Mouse (Mus musculus) liver, embryonic 11.5 days (tissue): ENCODE data around the gene Pkp3. TPM values are rescaled to one million over a fixed set of nuclear protein-coding genes. Genes with fewer than 3 reads are reported as not detected.

Experiments
- ATAC-seq: fragments of 200-750 bp; cut with Nextera tagmentation; replicated peaks from 2 replicates; pipeline ENCODE4 v1.8.0; 2017; ENCODE audit warnings: moderate number of reproducible peaks, mild to moderate bottlenecking, moderate TSS enrichment, moderate library complexity; ENCODE audit not compliant: low FRiP score
- DNase-seq: peaks from one replicate; pipeline ENCODE4 v3.0.0-alpha.2; 2017; ENCODE audit warnings: low spot score
- H3K27ac ChIP-seq: fragments of 300-500 bp; sonication (generic); 2 replicates; pipeline ENCODE4 v1.5.1; 2014; ENCODE audit warnings: mild to moderate bottlenecking, low read depth, low read length, control low read depth
- H3K27me3 ChIP-seq: fragments of 300-500 bp; sonication (generic); replicated peaks from 2 replicates; pipeline ENCODE4 v1.6.1; 2014; ENCODE audit warnings: low read length, mixed read lengths; ENCODE audit not compliant: control insufficient read depth, insufficient read depth
- H3K36me3 ChIP-seq: fragments of 300-500 bp; sonication (generic); 2 replicates; pipeline ENCODE4 v1.6.1; 2014; ENCODE audit warnings: mild to moderate bottlenecking, low read length, moderate library complexity, mixed read lengths; ENCODE audit not compliant: control insufficient read depth, insufficient read depth
- H3K4me1 ChIP-seq: fragments of 300-500 bp; sonication (generic); replicated peaks from 2 replicates; pipeline ENCODE4 v1.6.1; 2014; ENCODE audit warnings: low read length, mixed read lengths; ENCODE audit not compliant: control insufficient read depth, insufficient read depth
- H3K4me2 ChIP-seq: fragments of 300-500 bp; sonication (generic); 2 replicates; pipeline ENCODE4 v1.6.1; 2014; ENCODE audit warnings: mild to moderate bottlenecking, control low read depth, moderate library complexity
- H3K4me3 ChIP-seq: fragments of 300-500 bp; sonication (generic); 2 replicates; pipeline ENCODE4 v1.5.1; 2014; ENCODE audit warnings: low read depth, low read length, control low read depth
- H3K9ac ChIP-seq: fragments of 300-500 bp; sonication (generic); 2 replicates; pipeline ENCODE4 v1.6.1; 2014; ENCODE audit warnings: low read depth, low read length, control low read depth
- H3K9me3 ChIP-seq: fragments of 300-500 bp; sonication (generic); 2 replicates; pipeline ENCODE4 v1.6.1; 2016; ENCODE audit warnings: low read length, inconsistent platforms, mixed read lengths; ENCODE audit not compliant: control insufficient read depth
- WGBS: fragments of 180-500 bp; shearing (Covaris S2); extraction: QIAGEN DNeasy Blood & Tissue Kit; methylation state at CpG from one replicate; pipeline ENCODE4 v1.1.7; 2014; 5-methylcytosine and 5-hydroxymethylcytosine counted together
- polyA plus RNA-seq: library from polyadenylated mRNA; unstranded; fragments of >200 nt; fragmentation: Nextera tagmentation; extraction: Ambion mirVana; gene quantifications from 2 replicates; pipeline ENCODE4 v1.2.1, GENCODE M21; 2014

Gene Pkp3
- polyA plus RNA-seq, 1 experiment from 2014 or later, result 1.9 TPM

- Histone ChIP-seq H3K27ac (no peak overlapping the region), H3K9me3 (no peaks in the 10 kb centered on the region), H3K9ac (peak overlapping the region; percentile 58), H3K4me3 (peak overlapping the region; percentile 56), H3K27me3 (peaks cover 49% of the 10 kb centered on the region), H3K36me3 (0 out of 2 replicates have a peak, but pooled peaks cover 2% of the 10 kb centered on the region), H3K4me1 (peaks cover 25% of the 10 kb centered on the region), H3K4me2 (peak overlapping the region; percentile 79)
- 0 out of 2 replicates have a peak, but pooled peaks have one; percentile 4 for ATAC-seq
- WGBS, result 4% methylated on average over 37 of the region's 37 CpGs
- no peak for DNase-seq
Observed at GRCm38 (mm10) chr7:141061269-141061692, 16.7 kb upstream of the Pkp3 start.

DNA sequence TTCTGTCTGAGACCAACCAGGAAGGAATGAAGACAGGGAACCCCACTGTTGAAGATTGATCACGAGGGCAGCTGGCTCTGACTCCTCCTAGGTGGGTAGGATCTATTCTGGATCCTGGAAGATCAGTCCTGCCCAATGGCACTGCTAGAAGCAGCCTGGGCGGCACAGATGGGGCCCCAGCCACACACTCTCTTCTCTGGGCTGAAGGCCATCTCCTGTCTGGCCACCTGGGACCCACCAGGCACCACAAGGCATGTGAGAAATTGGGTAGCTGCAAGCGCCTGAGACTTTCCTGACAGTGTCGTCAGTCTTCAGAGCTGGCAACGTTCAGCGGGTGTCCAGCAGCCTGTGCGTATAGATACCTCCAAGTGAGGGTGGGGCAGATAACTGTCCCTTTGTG, 15.5 kb upstream of the Pkp3 start:
- Histone ChIP-seq H3K27ac (no peak overlapping the region), H3K4me2 (no peak overlapping the region), H3K4me3 (no peak overlapping the region), H3K4me1 (peaks cover 25% of the 10 kb centered on the region), H3K27me3 (peaks cover 50% of the 10 kb centered on the region), H3K9me3 (no peaks in the 10 kb centered on the region), H3K36me3 (0 out of 2 replicates have a peak, but pooled peaks cover 2% of the 10 kb centered on the region), H3K9ac (no peak overlapping the region)
- no peak for DNase-seq
- WGBS, result 55% methylated on average over 7 of the region's 7 CpGs
- ATAC-seq, result no peak

DNA sequence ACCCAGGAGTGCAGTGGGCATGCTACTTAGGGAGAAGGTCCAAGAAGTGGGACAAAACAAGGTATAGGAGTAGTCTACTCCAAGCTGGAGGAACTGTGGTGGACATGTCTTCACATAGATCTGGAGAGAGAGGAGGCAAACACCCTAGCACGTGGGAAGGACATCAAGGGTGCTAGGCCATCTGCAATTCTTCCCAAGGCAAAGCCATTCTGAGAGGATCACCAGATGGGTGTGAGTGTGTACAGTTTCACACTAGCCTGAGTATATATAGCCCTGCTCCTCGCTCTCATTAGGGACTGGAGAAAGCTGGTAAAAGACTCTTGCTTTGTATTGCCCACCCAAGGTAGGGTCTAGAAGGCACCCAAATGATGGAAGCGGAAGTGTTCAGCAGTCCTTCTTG, 14.7 kb upstream of the Pkp3 start:
- H3K27ac ChIP-seq, result no peak overlapping the region
- 80% methylated on average over 3 of the region's 3 CpGs for WGBS
- ATAC-seq (no peak), DNase-seq (no peak)
- no peak overlapping the region for H3K4me2 ChIP-seq
- H3K27me3 ChIP-seq, result peaks cover 57% of the 10 kb centered on the region
- H3K9ac ChIP-seq, result no peak overlapping the region
- H3K4me1 ChIP-seq, result peaks cover 25% of the 10 kb centered on the region
- no peak overlapping the region for H3K4me3 ChIP-seq
- H3K36me3 ChIP-seq, result 0 out of 2 replicates have a peak, but pooled peaks cover 2% of the 10 kb centered on the region
- no peaks in the 10 kb centered on the region for H3K9me3 ChIP-seq

GRCm38 (mm10) chr7:141064175-141064574, 13.8 kb upstream of the Pkp3 start:
- Histone ChIP-seq H3K4me1 (peaks cover 25% of the 10 kb centered on the region), H3K27me3 (peaks cover 57% of the 10 kb centered on the region), H3K36me3 (0 out of 2 replicates have a peak, but pooled peaks cover 2% of the 10 kb centered on the region), H3K27ac (no peak overlapping the region), H3K4me2 (no peak overlapping the region; the same call in 1 of the 2 replicates), H3K9me3 (no peaks in the 10 kb centered on the region), H3K4me3 (no peak overlapping the region), H3K9ac (no peak overlapping the region)
- 50% methylated on average over 7 of the region's 7 CpGs for WGBS
- DNase-seq (peak; percentile 31), ATAC-seq (peak; percentile 27)

DNA sequence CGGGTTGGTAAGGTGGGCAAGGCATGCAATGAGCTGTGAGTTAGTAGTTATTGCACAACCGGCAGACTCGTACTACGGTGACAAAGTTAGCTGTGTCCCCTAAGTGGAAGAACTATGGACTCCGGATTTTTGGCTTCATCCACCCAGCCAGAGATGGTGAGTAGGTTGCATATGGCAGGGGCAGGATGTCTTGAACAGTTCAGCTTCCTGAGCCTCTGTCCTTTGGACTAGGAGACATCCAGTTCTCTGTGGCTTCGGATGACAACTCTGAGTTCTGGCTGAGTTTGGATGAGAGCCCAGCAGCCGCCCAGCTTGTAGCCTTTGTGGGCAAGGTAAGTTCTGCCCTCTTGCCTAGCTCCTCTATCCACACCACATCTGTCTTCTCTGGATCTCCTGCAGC, 13.4 kb upstream of the Pkp3 start:
- Histone ChIP-seq H3K4me2 (no peak overlapping the region), H3K27me3 (peaks cover 59% of the 10 kb centered on the region), H3K9ac (no peak overlapping the region), H3K4me1 (peaks cover 25% of the 10 kb centered on the region), H3K27ac (no peak overlapping the region), H3K9me3 (no peaks in the 10 kb centered on the region), H3K36me3 (0 out of 2 replicates have a peak, but pooled peaks cover 2% of the 10 kb centered on the region), H3K4me3 (no peak overlapping the region)
- WGBS, result 84% methylated on average over 7 of the region's 7 CpGs
- DNase-seq, result no peak
- no peak for ATAC-seq

- Histone ChIP-seq H3K4me3 (no peak overlapping the region), H3K9ac (no peak overlapping the region), H3K4me1 (peaks cover 14% of the 10 kb centered on the region), H3K27me3 (peaks cover 58% of the 10 kb centered on the region), H3K4me2 (no peak overlapping the region), H3K27ac (no peak overlapping the region), H3K36me3 (0 out of 2 replicates have a peak, but pooled peaks cover 2% of the 10 kb centered on the region), H3K9me3 (no peaks in the 10 kb centered on the region)
- ATAC-seq, result no peak
- DNase-seq, result no peak
- WGBS, result 60% methylated on average over 19 of the region's 19 CpGs
Observed at GRCm38 (mm10) chr7:141068351-141068750, 9.7 kb upstream of the Pkp3 start.

- no peaks in the 10 kb centered on the region for H3K9me3 ChIP-seq
- WGBS, result 2% methylated on average over 51 of the region's 51 CpGs
- no peaks in the 10 kb centered on the region for H3K36me3 ChIP-seq
- H3K27ac ChIP-seq, result no peak overlapping the region
- peak overlapping the region; percentile 39; the same call in 1 of the 2 replicates for H3K9ac ChIP-seq
- ATAC-seq (no peak), DNase-seq (peak; percentile 72)
- peak overlapping the region; percentile 43 for H3K4me3 ChIP-seq
- peaks cover 56% of the 10 kb centered on the region for H3K27me3 ChIP-seq
- H3K4me2 ChIP-seq, result peak overlapping the region; percentile 85
- H3K4me1 ChIP-seq, result peaks cover 6% of the 10 kb centered on the region
Observed at GRCm38 (mm10) chr7:141070058-141070862, 7.8 kb upstream of the Pkp3 start.

DNA sequence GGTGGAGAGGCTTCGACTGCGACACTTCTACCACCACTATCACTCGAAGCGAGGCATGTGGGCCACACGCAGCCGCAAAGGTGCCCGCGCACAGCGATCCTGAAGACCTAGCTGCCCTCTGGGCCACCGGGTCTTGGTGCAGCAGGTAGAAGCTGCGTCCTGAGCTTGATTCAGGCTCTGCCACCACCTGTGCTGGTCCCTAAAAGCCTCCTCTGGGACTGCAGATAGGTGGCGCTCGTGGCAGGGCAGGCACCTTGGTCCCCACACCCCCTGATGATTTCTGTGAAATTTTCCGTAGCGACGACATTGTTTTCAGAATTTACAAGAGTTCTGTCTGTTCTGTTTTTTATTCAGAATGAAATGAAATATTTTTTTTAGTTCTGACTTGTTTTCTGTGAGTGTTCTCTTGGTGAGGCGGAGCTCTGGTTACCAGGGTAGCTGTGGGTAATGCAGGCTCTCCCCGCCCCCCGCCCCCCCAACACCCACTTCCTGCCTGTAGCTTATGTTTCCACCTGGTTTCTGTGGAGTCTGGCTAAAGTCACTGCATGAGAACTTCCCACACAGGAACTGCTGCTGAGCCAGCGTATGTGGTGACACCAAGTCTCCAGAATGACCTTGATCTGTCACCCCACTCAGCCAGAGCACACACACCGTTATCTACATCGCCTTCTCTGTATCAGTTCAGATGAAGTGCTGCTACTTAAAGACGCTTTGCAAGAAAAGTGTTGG, 5.8 kb upstream of the Pkp3 start:
- H3K27ac ChIP-seq, result no peak overlapping the region
- ATAC-seq, result no peak
- DNase-seq, result peak; percentile 31
- WGBS, result 18% methylated on average over 23 of the region's 23 CpGs
- H3K27me3 ChIP-seq, result peaks cover 49% of the 10 kb centered on the region
- no peaks in the 10 kb centered on the region for H3K36me3 ChIP-seq
- H3K4me2 ChIP-seq, result no peak overlapping the region
- no peak overlapping the region for H3K4me3 ChIP-seq
- H3K9me3 ChIP-seq, result no peaks in the 10 kb centered on the region
- H3K4me1 ChIP-seq, result peaks cover 6% of the 10 kb centered on the region
- H3K9ac ChIP-seq, result no peak overlapping the region
